ENCODE assay signal across 13 mouse cellular contexts in genomic region chr4:72379011-72379410, GRCm38 (mm10).
A peak's percentile ranks its signal among the peaks of the same experiment; 100 is the strongest.
DNase-seq lines count a peak whose midpoint lies in the region; ATAC-seq and TF ChIP-seq lines count a peak whose summit lies in the region.
"Had no signal": no experiment of that assay in that cellular context is flagged by ENCODE, and none has a peak within 500 bp of the region (broad histone marks: within the 10 kb centered on the region; RNA-seq: fewer than 3 reads in every experiment).

No protein-coding gene starts in this region.

- DNase-seq in adrenal gland, adult (ENCODE audit: inconsistent age in 2 of 2, low spot score in 1 of 2): peak; percentile 22 to 40
- no peak for DNase-seq in adrenal gland, postnatal 4 days (ENCODE audit: low spot score in 2 of 2)
- DNase-seq in liver, postnatal 0 days: no peak
- peak; percentile 48 to 68 for DNase-seq in kidney, postnatal 25 days
- peak; percentile 42 for DNase-seq in lung, postnatal 36 days
- DNase-seq in embryo, embryonic 10 days (ENCODE audit: low spot score): no peak
- no peak for DNase-seq in right cerebral cortex, postnatal 25 days
- DNase-seq: gastrocnemius, postnatal 14 days had no signal

- H3K27me3 ChIP-seq in liver, postnatal 0 days (ENCODE audit: insufficient read depth, low read length): no peaks in the 10 kb centered on the region
- H3K27me3 ChIP-seq in liver, embryonic 12.5 days (replicated peaks): no peaks in the 10 kb centered on the region
- H3K27me3 ChIP-seq: megakaryocyte, embryonic 14.5 days had no signal

- H3K9me3 ChIP-seq in liver, postnatal 0 days (ENCODE audit: low read length): no peaks in the 10 kb centered on the region
- H3K9me3 ChIP-seq in liver, embryonic 12.5 days (replicated peaks): no peaks in the 10 kb centered on the region

- TF ChIP-seq CTCF in liver, postnatal 0 days (IDR thresholded peaks at IDR 0.05; ENCODE audit: low read depth): no peak

- H3K4me3 ChIP-seq in liver, postnatal 0 days (ENCODE audit: low read depth, low read length): no peak overlapping the region
- H3K4me3 ChIP-seq in liver, embryonic 12.5 days: no peak overlapping the region
- H3K4me3 ChIP-seq: megakaryocyte, embryonic 14.5 days; myocyte had no signal

- no peak overlapping the region for H3K27ac ChIP-seq in liver, postnatal 0 days (ENCODE audit: low read depth)
- H3K27ac ChIP-seq in liver, embryonic 12.5 days: no peak overlapping the region

- no peak overlapping the region for H3K9ac ChIP-seq in liver, postnatal 0 days (replicated peaks)
- H3K9ac ChIP-seq in liver, embryonic 12.5 days: no peak overlapping the region

- H3K4me2 ChIP-seq in liver, postnatal 0 days (ENCODE audit: low read depth, low read length): no peak overlapping the region
- no peak overlapping the region for H3K4me2 ChIP-seq in liver, embryonic 12.5 days

- 0 out of 2 replicates have a peak, but pooled peaks have one; percentile 29 for ATAC-seq in liver, postnatal 0 days
- ATAC-seq in liver, embryonic 12.5 days: no peak
- ATAC-seq: activated CD4-positive, CD25-positive, alpha-beta regulatory T cell, adult 4 months had no signal

- H3K4me1 ChIP-seq in liver, postnatal 0 days (ENCODE audit: insufficient read depth): no peaks in the 10 kb centered on the region
- no peaks in the 10 kb centered on the region for H3K4me1 ChIP-seq in liver, embryonic 12.5 days
- H3K4me1 ChIP-seq: megakaryocyte, embryonic 14.5 days had no signal

- TF ChIP-seq EP300 in liver, postnatal 0 days (IDR thresholded peaks at IDR 0.05; ENCODE audit: low read depth): no peak

- H3K36me3 ChIP-seq in liver, postnatal 0 days (replicated peaks; ENCODE audit: insufficient read depth, low read length): no peaks in the 10 kb centered on the region
- H3K36me3 ChIP-seq in liver, embryonic 12.5 days: no peaks in the 10 kb centered on the region
- H3K36me3 ChIP-seq: G1E had no signal

Comparison
In these comparisons a context has a peak if more than half of its experiments do, and no peak if none do; other contexts are left out.
1. DNase-seq: peak in adrenal gland, adult (2 of 2), kidney, postnatal 25 days (2 of 2) and lung, postnatal 36 days (single experiment); none in adrenal gland, postnatal 4 days (0 of 2), liver, postnatal 0 days (single experiment), embryo, embryonic 10 days (single experiment) and right cerebral cortex, postnatal 25 days (single experiment).